Mouse (Mus musculus): ENCODE results near the gene Gm614. TPM values are rescaled to one million over a fixed set of nuclear protein-coding genes. Genes with fewer than 3 reads are reported as not detected.

Gene Gm614
- polyA plus RNA-seq, 1 experiment from 2014 or later = not detected

DNA sequence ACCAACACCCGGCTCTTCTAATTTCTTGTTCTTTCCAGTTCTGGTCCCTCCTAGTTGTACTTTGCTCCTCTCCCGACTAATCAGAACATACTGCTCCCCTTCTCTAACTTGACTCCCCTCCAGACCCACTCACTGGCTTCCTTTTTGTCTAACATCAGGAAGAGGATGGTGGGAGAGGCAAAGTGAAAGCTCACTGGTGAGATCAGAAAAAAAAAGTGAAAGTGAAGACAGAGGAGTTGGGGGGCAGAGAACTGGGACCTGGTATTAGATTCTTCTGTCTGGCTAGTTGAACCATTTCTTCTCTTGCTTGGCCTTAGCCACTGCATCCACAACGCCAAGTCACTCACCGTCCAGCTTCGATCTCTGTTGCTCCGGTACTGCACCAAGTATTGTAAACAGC, 2.8 kb upstream of the Gm614 start:
- Histone ChIP-seq H3K27me3 (replicated peaks; ENCODE audit: control insufficient read depth, insufficient read depth, low read length) (no peaks in the 10 kb centered on the region), H3K9me3 (ENCODE audit: control insufficient read depth, low read length) (no peaks in the 10 kb centered on the region), H3K4me3 (ENCODE audit: low read length) (no peak overlapping the region), H3K27ac (ENCODE audit: low read length) (no peak overlapping the region), H3K9ac (ENCODE audit: low read depth, low read length) (no peak overlapping the region), H3K36me3 (ENCODE audit: control insufficient read depth, insufficient read depth, low read length) (no peaks in the 10 kb centered on the region), H3K4me2 (ENCODE audit: low read depth, low read length) (no peak overlapping the region), H3K4me1 (ENCODE audit: control insufficient read depth, insufficient read depth, low read length) (no peaks in the 10 kb centered on the region)
- 90% methylated on average over 6 of the region's 6 CpGs for WGBS
- ATAC-seq = no peak

GRCm38 (mm10) chrX:101260441-101261325, 3.1 kb downstream of the Gm614 start:
- no peak overlapping the region for H3K9ac ChIP-seq (ENCODE audit: low read depth, low read length)
- H3K4me1 ChIP-seq (ENCODE audit: control insufficient read depth, insufficient read depth, low read length) = peaks cover 13% of the 10 kb centered on the region
- 31% methylated on average over 10 of the region's 13 CpGs for WGBS

GRCm38 (mm10) chrX:101256603-101257002, 7.2 kb downstream of the Gm614 start:
- H3K9ac ChIP-seq (ENCODE audit: low read depth, low read length) = no peak overlapping the region
- H3K4me2 ChIP-seq (ENCODE audit: low read depth, low read length) = no peak overlapping the region
- WGBS = 83% methylated on average over 13 of the region's 13 CpGs
- no peaks in the 10 kb centered on the region for H3K36me3 ChIP-seq (ENCODE audit: control insufficient read depth, insufficient read depth, low read length)
- no peak for ATAC-seq
- H3K9me3 ChIP-seq (ENCODE audit: control insufficient read depth, low read length) = no peaks in the 10 kb centered on the region
- H3K4me1 ChIP-seq (ENCODE audit: control insufficient read depth, insufficient read depth, low read length) = peaks cover 13% of the 10 kb centered on the region
- H3K4me3 ChIP-seq (ENCODE audit: low read length) = no peak overlapping the region
- no peak overlapping the region for H3K27ac ChIP-seq (ENCODE audit: low read length)
- 0 out of 2 replicates have a peak, but pooled peaks cover 3% of the 10 kb centered on the region for H3K27me3 ChIP-seq (replicated peaks; ENCODE audit: control insufficient read depth, insufficient read depth, low read length)

More at GRCm38 (mm10) chrX:101260441-101261325, 3.1 kb downstream of the Gm614 start:
- 0 out of 2 replicates have a peak overlapping the region, but pooled peaks have one; percentile 6 for H3K4me2 ChIP-seq (ENCODE audit: low read depth, low read length)
- ATAC-seq = peak; percentile 66
- no peak overlapping the region for H3K4me3 ChIP-seq (ENCODE audit: low read length)
- H3K27me3 ChIP-seq (replicated peaks; ENCODE audit: control insufficient read depth, insufficient read depth, low read length) = 0 out of 2 replicates have a peak, but pooled peaks cover under 1% of the 10 kb centered on the region
- H3K27ac ChIP-seq (ENCODE audit: low read length) = peak overlapping the region; percentile 45
- no peaks in the 10 kb centered on the region for H3K36me3 ChIP-seq (ENCODE audit: control insufficient read depth, insufficient read depth, low read length)
- no peaks in the 10 kb centered on the region for H3K9me3 ChIP-seq (ENCODE audit: control insufficient read depth, low read length)

GRCm38 (mm10) chrX:101254740-101255139, 9.1 kb downstream of the Gm614 start:
- Histone ChIP-seq H3K27ac (ENCODE audit: low read length) (peak overlapping the region; percentile 45), H3K27me3 (replicated peaks; ENCODE audit: control insufficient read depth, insufficient read depth, low read length) (0 out of 2 replicates have a peak, but pooled peaks cover 3% of the 10 kb centered on the region), H3K4me2 (ENCODE audit: low read depth, low read length) (peak overlapping the region; percentile 65), H3K9ac (ENCODE audit: low read depth, low read length) (peak overlapping the region; percentile 73), H3K9me3 (ENCODE audit: control insufficient read depth, low read length) (no peaks in the 10 kb centered on the region), H3K4me3 (ENCODE audit: low read length) (peak overlapping the region; percentile 59), H3K36me3 (ENCODE audit: control insufficient read depth, insufficient read depth, low read length) (no peaks in the 10 kb centered on the region), H3K4me1 (ENCODE audit: control insufficient read depth, insufficient read depth, low read length) (no peaks in the 10 kb centered on the region)
- peak; percentile 36 for ATAC-seq
- 7% methylated on average over 26 of the region's 26 CpGs for WGBS

DNA sequence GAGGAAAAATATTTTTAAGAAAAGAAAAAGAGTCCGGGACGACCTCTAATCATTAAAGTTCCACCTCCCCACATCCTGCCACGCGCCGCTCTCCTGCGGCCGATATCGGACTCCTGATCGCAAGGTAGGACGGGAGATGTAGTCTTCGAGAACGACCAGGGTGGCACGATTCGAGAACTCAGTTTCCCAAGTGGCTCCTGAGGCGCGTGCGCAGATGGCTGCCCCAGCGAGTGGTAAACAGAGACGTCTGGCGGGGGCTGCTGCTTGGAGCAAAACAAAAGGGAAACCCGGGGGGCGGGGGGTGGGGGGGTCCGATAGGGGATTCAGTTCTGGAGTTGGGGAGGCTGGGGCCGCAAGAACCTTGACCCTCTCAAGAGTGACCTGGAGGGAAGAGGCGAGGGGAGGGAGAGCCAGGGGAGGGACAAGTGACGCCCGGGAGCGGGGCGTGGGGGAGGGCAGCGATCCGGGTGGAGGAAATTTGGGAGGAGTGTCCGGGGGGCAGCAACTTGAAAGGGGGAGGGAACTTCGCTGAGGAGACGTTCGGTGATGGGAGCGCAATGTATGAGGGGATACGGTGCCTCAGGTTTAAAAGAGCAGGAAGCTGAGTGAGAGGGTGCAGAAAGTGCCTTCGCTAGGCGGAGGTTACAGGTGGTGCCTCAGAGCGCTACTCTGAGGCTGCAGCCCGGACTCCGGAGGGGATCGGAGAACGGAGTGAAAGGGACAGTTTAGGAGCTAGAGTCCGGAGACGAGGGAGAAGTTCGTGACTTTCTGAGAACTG, 9.7 kb downstream of the Gm614 start, which contains the start of gene Foxo4:
TSS of gene Foxo4 (plus strand) at position 577 of the 778 bp plus-strand sequence.
- H3K4me2 ChIP-seq (ENCODE audit: low read depth, low read length) = peak within 1 kb of the TSS; percentile 65
- H3K27ac ChIP-seq (ENCODE audit: low read length) = peak within 1 kb of the TSS; percentile 45
- H3K4me1 ChIP-seq (ENCODE audit: control insufficient read depth, insufficient read depth, low read length) = no peaks in the 10 kb centered on the region
- H3K4me3 ChIP-seq (ENCODE audit: low read length) = peak within 1 kb of the TSS; percentile 59
- ATAC-seq = peak; percentile 95
- H3K36me3 ChIP-seq (ENCODE audit: control insufficient read depth, insufficient read depth, low read length) = no peaks in the 10 kb centered on the region
- no peaks in the 10 kb centered on the region for H3K9me3 ChIP-seq (ENCODE audit: control insufficient read depth, low read length)
- H3K9ac ChIP-seq (ENCODE audit: low read depth, low read length) = peak within 1 kb of the TSS; percentile 73
- 0 out of 2 replicates have a peak, but pooled peaks cover 3% of the 10 kb centered on the region for H3K27me3 ChIP-seq (replicated peaks; ENCODE audit: control insufficient read depth, insufficient read depth, low read length)
- WGBS = 20% methylated on average over 46 of the region's 47 CpGs

- no peak overlapping the region for H3K9ac ChIP-seq (ENCODE audit: low read depth, low read length)
- ATAC-seq = no peak
- H3K4me1 ChIP-seq (ENCODE audit: control insufficient read depth, insufficient read depth, low read length) = no peaks in the 10 kb centered on the region
- H3K4me2 ChIP-seq (ENCODE audit: low read depth, low read length) = no peak overlapping the region
- H3K9me3 ChIP-seq (ENCODE audit: control insufficient read depth, low read length) = no peaks in the 10 kb centered on the region
- no peak overlapping the region for H3K4me3 ChIP-seq (ENCODE audit: low read length)
- 36% methylated on average over 1 of the region's 1 CpGs for WGBS
- H3K27ac ChIP-seq (ENCODE audit: low read length) = no peak overlapping the region
- H3K27me3 ChIP-seq (replicated peaks; ENCODE audit: control insufficient read depth, insufficient read depth, low read length) = no peaks in the 10 kb centered on the region
- H3K36me3 ChIP-seq (ENCODE audit: control insufficient read depth, insufficient read depth, low read length) = no peaks in the 10 kb centered on the region
These were observed 18.8 kb downstream of the Gm614 start for GRCm38 (mm10) chrX:101245011-101245410.

- Histone ChIP-seq H3K27ac (ENCODE audit: low read length) (peak overlapping the region; percentile 57), H3K27me3 (replicated peaks; ENCODE audit: control insufficient read depth, insufficient read depth, low read length) (no peaks in the 10 kb centered on the region), H3K4me2 (ENCODE audit: low read depth, low read length) (peak overlapping the region; percentile 51), H3K9ac (ENCODE audit: low read depth, low read length) (peak overlapping the region; percentile 54; the same call in 1 of the 2 replicates), H3K9me3 (ENCODE audit: control insufficient read depth, low read length) (no peaks in the 10 kb centered on the region), H3K4me3 (ENCODE audit: low read length) (peak overlapping the region; percentile 57), H3K36me3 (ENCODE audit: control insufficient read depth, insufficient read depth, low read length) (no peaks in the 10 kb centered on the region), H3K4me1 (ENCODE audit: control insufficient read depth, insufficient read depth, low read length) (no peaks in the 10 kb centered on the region)
- no peak for ATAC-seq
- WGBS = 26% methylated on average over 7 of the region's 7 CpGs
These were observed 41.0 kb downstream of the Gm614 start for GRCm38 (mm10) chrX:101222796-101223162.

DNA sequence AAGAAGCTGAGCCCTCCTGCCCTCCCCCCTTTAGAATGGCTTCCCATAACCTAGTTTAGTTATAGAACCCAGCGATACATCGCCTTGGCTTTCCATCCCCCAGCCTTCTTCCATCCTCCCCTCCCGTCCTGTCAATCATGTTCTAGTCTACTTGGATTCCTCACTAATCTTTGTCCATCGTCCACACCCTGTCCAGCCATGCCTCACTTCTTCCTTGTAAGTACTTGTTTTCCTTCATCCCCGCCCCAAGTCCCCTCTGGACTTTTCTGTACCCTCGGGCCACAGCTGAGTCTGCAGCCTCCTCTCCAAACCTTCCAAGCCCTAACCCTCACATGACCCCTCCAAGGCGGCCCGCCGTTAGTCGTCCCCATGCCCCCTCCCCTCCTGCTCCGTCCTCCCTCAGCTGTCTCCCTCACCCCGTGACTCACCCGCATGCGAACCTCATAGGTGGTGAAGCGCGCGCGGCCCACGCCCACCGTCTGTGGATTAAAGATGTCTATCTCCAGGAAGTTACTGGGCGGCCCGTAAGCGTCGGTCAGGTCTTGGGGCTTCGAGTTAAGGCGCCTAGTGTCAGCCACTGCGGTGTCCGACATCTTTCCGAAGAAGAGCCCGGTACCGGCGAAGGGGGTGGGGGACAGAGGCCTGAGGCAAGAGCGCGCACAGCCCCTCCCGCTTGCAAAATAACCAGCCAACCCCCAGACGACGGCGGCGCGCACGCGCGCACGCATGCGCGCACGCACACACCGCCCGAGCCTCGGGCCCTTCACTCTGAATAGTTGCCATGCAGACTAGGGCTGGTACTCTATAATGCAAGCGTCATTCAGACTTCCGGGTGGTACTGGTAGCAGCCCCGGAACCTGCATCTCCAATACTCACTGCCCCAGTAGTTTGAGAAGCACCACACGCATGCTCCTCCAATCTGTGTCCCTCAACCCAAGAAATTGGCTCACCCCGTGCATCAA, 41.7 kb downstream of the Gm614 start, which contains the start of gene Snx12:
TSS of gene Snx12 (minus strand) at position 730 of the 962 bp plus-strand sequence.
- no peaks in the 10 kb centered on the region for H3K4me1 ChIP-seq (ENCODE audit: control insufficient read depth, insufficient read depth, low read length)
- peak within 1 kb of the TSS; percentile 57 for H3K4me3 ChIP-seq (ENCODE audit: low read length)
- peak within 1 kb of the TSS; percentile 71 for H3K9ac ChIP-seq (ENCODE audit: low read depth, low read length)
- 15% methylated on average over 55 of the region's 55 CpGs for WGBS
- peak; percentile 94 for ATAC-seq
- no peaks in the 10 kb centered on the region for H3K27me3 ChIP-seq (replicated peaks; ENCODE audit: control insufficient read depth, insufficient read depth, low read length)
- no peaks in the 10 kb centered on the region for H3K9me3 ChIP-seq (ENCODE audit: control insufficient read depth, low read length)
- H3K36me3 ChIP-seq (ENCODE audit: control insufficient read depth, insufficient read depth, low read length) = no peaks in the 10 kb centered on the region
- peak within 1 kb of the TSS; percentile 61 for H3K27ac ChIP-seq (ENCODE audit: low read length)
- peak within 1 kb of the TSS; percentile 51 for H3K4me2 ChIP-seq (ENCODE audit: low read depth, low read length)
